Mouse (Mus musculus): ENCODE results near the gene Hadh. TPM values are rescaled to one million over a fixed set of nuclear protein-coding genes. Genes with fewer than 3 reads are reported as not detected.

Gene Hadh
- 10 to 100 TPM; 78.8 to 91.6 TPM for polyA plus RNA-seq (2017; shearing (Covaris generic))

DNA sequence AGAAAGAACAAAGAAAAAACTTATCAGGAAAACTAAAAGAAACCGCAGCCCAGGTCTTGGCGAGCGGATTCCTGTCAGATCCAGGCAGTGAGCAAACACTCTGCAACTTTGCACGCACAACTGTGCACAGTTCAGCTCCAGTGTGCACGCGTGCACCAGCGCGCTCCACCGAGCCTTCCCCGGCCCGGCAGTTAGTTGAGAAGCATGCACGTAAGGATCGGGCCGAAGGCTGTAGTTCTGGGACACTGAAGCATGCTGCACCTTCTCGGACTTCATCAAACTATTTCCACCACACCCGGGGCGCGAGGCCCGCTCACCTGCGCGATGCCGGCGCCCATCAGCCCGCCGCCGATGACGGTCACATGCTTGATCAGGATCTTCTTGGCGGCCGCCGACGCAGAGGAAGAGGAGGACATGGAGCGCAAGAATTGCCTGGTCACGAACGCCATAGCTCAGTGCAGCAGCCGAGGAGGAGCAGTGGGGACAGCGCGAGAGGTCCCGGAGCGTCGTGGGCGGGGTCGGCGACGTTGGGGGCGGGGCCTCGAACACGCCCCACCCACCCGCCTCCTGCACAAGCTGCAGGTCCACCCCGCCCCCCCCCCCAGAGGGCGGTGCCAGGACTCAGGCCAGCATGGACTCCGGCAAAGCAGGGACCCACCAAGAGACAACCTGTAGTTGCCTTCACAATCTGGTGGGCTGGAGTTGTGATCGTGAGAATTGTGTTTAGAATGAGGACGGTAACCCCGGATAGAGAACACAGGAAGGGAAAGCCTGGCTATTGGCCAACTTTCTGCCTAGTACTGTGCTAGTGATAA, at the start of gene Hadh:
TSS of gene Hadh (minus strand) at position 543 of the 815 bp plus-strand sequence.
- ATAC-seq = peak; percentile 80

DNA sequence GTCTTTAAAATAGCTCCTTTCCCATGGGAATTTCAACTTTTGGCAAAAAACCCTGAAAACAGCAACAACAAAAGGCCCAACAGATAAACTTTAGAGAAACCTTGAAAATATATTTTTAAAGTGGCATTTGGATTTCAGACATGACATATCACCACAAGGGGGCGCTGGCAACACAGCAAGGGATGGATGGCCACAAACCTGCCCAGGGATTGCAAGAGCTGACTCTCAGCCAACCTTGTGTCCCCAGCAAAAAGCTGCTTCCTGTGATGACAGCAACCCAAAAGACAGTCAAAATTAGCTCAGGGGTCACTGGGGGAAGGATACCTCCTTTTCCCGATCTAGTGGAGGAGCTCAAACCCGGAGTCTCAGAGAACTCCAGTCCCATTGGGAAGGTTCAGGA, 48.3 kb upstream of the Hadh start:
- ATAC-seq = peak; percentile 82

DNA sequence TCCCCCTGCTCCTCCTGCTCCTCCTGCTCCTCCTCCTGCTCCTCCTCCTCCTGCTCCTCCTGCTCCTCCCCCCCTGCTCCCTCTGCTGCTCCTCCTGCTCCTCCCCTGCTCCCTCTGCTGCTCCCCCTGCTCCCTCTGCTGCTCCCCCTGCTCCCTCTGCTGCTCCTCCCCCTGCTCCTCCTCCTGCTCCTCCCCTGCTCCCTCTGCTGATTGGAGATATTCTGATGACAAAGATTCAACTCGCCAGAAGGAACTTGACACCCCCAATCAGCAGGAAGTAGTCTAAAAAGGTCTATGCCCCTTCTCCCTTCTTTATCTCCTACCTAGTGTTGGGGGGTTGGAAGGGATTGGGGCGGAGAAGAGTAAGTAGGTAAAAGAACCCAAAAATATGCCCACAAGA, 46.3 kb upstream of the Hadh start:
- no peak for ATAC-seq

DNA sequence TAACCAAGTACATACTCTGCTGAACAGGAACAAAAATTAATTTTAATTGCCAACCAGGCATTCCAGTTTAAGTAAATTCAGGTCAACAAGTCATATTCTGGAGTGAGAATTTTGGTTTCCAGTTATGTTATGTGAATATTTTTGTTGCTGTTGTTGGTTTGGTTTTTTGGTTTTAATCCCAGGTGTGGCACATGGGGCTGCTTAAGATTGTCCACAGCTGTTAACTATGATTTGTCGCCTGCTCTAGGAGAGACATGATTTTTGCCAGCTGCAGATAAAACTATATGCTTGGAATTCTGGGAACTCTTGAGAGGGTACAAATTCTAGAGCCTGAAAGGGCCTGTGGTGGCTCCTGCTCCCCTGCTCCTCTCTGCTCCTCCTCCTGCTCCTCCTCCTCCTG, 45.2 kb upstream of the Hadh start:
- no peak for ATAC-seq

DNA sequence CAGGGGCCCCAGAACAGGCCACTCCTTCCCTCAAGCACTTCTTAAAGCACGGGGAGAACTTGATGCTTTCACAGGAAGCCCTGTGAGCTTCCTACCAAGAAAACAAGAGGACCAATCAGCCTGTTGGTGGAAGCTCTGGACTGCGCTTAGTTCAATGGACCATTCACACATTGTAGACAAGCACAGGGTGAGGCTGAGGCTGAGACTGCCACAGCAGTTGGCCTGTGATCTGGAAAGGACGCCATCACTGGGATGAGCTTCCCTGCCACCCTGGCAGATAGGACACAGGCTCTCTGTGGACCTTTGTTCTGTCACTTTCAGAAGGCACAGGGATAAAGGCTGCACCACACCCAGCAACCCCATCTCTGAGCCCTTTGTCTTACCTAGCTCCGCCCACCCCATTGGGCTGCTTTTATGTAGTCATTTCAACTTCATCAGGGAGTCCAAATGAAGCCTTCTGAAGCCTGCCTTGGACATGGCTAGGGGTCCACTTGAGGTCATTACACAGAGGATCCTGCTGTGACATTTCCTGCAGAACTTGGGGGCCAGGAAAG, 44.1 kb upstream of the Hadh start:
- no peak for ATAC-seq

DNA sequence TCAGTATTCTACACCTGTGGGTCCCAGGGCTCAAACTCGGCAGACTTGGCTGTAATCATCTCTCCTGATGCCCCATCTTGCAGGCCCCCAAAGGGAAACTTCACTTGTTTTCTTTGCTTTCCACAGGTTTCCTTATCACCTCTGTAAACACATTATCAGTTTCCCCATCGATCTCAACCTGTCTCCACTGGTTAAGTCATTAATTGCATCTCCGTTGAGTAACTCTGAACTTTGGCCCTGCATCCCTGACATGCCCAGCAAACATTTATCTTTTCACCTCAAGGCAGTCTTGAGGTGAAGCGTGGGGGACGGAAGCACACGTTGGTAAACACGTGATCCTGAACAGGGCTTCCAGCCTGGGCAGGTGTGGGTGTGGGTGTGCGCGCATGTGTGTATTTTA, 40.4 kb upstream of the Hadh start:
- ATAC-seq = no peak

DNA sequence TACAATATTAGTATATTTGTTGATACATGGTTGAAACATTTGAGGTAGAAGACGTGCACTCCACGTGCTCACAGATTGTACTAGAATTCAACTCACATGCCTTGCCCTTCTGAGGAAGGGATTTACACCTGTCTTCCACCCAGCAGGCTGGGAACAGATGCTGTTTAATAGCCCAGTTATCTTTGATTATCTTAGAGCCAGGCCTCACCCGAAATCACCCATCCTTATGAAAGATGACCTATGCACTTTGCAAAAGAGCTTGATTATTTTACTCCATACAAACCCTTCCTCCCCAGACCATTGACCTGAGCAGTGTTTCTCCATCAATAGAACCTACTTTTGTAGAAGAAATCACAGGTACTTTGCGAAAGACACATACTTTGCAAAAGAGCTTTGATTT, 38.7 kb upstream of the Hadh start:
- ATAC-seq = no peak

DNA sequence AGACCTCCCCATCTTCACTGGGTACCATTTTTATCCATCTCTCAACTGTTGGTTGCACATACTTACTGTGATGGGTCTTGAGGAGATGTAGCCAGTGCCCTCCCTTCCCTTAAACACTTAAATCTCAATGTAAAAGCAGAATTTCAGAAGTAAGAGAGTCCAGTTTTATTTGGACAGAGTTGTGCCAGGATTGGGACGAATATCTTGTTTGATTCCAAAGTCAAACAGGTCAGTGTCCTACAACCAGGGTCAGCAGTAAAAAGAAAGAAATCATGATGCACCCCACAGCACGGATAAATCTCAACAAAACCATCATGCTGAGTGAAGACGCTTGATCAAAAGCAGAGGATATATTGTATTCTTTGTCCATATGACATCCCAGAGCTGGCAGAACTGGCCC, 35.9 kb upstream of the Hadh start:
- ATAC-seq = no peak

DNA sequence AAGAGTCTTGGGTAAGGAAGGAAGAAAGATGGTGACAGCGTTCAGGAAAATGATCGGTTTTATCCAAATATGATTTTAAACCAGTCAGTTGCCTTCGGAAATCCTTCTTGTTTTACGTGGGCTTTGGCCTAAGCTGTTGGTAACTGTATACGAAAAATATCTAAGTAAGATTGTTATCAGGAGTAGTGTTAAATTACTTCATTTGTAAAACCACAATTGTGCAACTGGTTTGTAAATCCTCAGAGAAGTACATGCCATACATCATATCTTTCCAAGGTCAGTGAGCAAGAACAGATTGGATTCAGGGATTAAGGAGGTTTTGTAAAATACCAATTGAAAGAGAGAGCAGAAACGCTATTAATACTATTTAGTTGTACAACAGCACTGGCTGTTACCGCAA, 34.4 kb upstream of the Hadh start:
- no peak for ATAC-seq

DNA sequence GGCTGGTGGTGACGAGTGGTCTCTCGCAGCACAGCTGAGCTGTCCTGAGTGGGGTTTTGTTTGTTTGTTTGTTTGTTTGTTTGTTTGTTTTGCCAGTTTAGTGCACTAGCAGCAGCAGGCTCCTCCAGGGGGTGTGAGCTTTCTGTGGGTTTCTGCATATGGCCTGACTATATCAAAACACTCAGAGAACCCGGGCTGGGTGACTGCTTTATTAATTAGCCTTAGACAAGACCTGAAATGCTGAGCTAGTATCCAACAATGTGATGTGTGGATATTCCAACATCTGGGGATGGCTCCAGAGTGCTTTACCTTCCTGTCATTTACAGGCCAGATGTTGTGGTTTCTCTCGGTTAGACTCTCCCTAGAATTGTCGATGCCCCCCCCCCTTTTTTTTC, 31.4 kb upstream of the Hadh start:
- peak; percentile 22 for ATAC-seq

DNA sequence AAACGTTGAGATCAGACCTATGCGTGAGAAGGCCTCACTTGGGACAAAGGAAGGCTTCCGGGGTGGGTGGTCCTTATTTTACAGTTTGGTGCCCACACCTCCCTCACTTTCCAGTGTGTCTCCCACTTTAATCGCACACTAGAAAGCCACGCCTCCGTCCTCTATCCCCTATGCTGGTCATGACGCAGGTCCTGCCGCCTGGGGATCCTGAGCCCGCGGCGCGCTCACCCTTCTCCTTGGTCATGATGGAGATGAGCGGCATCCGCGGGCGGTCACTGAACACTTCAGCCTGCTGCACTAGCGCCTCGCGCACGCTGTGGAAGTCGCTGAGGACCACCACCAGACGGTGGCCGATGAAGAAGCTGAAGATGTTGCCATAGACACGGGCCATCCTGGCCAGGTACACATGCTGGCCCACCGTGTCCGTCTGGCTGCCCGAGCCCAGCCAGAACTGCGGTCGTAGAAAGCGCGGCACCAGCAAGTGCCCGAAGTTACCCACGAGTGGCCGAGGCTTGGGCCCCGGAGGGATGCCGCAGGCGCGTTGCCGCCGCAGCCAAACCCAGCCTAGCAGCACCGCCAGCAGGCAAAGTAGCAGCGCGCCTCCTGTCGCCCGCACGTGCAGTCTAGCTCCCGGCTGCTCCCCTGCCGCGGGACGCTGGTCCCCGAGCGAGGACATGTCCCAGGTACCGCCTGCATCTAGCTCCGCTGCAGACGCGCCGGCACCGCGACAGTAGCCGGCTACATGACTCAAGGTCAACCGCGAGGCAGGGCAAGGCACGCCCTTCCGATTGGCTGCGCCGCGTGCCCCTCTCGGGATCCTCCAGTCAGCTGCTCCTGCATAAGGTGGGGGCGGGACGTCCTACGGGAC, 30.8 kb upstream of the Hadh start, which contains the start of gene Cyp2u1:
TSS of gene Cyp2u1 (minus strand) at position 776 of the 868 bp plus-strand sequence.
- ATAC-seq = peak; percentile 97

DNA sequence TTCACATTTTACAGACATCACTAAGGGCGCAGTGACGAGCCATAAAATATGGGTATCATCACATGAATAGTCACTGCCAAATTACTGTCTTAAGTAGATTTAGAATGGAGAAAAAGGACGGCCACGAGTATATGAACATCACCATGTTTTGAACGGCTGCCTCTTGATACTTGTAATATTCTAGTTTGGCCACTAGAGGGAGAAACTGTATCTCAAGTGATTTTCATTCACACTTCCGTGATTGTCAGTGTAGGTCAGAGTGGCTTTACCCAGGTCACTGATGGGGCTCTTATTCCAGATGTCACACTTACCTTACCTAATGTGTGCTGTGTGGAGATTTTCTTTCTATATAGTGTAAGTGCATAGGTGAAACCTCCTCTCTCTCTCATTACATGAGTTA, 28.0 kb upstream of the Hadh start:
- ATAC-seq = peak; percentile 35

DNA sequence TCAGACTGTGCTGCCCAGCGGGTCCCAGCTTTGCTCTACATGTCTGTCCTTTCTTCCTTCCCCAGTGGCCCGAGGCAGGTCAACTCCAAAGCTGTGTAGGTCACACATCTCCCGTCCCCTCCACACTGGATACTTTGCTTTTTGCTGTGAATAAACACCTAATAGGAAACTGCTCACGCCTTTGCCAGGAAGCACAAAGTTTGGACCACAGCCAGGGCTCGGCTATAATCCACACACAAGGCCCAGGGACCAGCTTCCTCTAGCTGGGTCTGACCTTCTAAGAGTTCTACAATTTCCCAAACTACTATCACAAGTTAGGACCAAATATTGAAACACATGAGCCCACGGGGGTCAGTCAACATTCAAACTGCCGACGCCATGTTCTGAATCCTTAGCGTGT, 27.2 kb upstream of the Hadh start:
- no peak for ATAC-seq

DNA sequence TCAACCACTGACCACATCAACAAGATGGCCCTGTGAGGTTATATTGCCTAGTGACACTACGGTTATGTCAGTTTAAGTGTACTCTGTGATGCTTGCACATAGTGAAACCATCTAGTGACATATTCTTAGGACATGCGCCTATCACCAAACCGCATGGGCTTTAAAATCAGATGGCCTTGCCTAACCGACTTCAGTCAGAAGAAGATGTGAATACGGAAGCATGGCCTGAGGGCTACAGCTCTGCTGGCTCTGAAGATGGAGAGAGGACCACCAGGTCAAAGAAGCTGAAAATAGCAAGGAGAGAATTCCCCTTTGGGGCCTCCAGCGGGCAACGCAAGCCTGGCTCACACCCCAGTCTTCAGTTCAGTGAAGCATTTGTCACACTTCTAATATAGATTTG, 25.0 kb upstream of the Hadh start:
- no peak for ATAC-seq

DNA sequence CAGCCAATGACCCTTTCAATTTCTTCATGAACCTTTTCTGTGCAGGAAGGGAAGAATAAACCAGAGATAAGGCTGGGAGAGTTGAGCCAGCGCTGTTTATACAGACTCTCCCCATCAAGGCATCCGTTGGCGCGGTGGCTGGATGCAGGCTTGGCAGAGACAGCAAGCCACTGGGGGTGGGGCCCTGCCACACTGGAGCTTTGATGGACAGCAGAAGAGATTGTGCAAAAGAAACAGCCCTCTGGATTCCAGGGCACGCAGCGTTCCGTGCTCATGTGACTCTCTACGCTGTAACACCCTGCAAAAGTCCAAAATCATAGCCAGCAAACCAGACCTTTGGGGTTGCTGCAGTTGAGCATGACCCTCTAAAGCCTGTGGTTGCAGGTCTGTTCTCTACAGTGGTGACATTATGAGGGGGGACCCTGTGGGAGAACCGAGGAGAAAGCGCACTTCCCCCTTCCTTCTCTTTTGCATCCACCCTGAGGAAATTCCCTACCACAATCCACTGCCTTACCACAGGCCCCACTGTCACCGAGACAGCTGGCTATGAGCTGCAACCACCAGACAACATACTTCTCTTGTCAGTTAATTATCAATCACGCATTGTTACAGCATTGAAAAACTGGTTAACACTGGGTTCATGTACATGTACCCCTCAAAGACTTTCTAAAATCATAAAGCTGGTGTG, 23.8 kb upstream of the Hadh start:
- no peak for ATAC-seq

DNA sequence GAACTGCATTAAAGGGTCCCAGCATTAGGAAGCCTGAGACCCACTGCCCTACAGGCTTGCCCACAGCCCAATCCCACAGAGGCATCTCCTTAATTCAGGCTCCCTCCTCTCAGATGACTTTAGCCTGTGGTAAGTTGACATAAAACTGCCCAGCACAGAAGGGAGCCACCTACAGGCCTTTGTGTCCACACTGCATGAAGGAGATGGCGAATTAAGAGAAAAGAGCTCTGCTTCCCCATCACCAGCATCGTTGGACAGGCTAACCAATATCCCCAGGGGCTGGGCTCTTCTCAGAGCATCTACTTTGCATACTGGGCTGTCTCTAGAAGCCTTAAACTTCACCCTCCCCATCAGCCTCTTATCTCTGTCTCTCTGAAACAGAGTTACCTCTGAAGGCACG, 22.6 kb upstream of the Hadh start:
- no peak for ATAC-seq

DNA sequence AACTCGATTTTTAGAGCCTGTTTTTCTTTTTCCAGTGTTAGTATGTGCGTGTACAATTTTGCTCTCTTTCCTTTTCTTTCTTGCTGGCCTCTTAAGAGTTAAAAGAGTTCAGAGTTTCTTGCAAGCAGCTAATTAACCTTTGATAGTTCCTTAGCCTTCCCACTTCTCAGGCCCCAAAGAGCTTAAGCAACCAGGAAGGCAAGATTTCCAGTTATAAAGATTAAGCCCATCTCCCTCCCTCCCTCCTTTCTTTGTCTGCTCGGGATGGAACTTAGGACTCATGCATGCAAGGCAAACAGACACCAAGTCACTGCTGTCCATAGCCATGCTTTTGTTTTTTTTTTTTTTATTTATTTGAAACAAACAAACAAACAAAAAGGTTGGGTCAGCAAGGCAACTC, 21.1 kb upstream of the Hadh start:
- ATAC-seq = no peak

DNA sequence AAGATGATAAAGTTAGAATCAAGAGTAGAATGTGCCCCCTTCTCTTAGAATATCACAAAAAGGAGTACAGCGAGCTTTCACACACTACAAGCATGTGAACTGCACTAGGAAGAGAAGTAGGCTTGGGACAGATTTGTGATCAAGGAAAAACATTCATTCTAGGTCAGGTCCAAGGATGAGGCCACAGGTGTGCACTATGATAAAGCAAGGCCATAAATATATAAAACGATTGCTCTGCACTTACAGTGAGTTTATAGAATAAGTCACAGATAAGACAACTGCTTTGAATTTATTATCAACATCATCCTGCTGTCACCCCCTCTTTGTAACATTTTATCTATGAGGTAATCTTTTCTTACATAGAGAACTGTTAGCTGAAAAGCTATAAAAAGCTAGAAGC, 20.4 kb upstream of the Hadh start:
- no peak for ATAC-seq

DNA sequence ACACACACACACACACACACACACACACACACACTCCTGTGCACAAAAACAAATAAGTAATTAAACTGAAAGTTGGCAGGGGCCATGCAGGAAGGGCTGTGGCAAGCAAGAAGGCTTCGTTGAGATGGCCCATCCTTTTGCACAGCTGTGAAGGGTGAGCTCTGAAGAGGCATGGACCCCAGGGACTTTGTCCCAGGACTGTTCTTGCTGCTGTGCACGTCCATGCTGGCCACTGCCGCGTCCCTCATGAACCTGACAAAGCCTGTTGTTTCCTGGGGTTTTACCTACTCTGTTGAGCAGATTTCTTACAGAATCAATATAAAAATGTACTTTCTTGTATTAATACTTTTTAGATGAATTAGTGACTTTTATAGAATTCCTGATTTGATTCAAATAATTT, 20.0 kb upstream of the Hadh start:
- ATAC-seq = no peak

DNA sequence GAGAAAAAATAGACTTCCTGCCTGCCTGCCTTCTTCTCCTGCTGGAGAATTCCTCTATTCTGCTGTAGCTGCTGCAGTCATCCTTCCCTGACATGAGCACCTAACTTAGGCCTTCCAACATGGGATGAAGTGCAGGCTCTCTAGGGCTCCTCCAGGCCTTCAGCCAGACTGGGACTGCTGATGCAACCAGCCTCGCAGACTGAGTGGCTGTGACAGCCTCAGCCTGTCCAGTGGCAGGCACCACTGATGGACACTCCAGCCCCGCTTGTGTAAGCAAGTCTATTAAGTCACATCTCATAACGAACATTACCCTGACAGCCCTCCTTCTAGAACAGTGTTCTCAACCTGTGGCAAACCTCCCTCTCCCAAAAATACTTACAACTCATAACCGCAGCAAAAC, 2.2 kb upstream of the Hadh start:
- no peak for ATAC-seq

DNA sequence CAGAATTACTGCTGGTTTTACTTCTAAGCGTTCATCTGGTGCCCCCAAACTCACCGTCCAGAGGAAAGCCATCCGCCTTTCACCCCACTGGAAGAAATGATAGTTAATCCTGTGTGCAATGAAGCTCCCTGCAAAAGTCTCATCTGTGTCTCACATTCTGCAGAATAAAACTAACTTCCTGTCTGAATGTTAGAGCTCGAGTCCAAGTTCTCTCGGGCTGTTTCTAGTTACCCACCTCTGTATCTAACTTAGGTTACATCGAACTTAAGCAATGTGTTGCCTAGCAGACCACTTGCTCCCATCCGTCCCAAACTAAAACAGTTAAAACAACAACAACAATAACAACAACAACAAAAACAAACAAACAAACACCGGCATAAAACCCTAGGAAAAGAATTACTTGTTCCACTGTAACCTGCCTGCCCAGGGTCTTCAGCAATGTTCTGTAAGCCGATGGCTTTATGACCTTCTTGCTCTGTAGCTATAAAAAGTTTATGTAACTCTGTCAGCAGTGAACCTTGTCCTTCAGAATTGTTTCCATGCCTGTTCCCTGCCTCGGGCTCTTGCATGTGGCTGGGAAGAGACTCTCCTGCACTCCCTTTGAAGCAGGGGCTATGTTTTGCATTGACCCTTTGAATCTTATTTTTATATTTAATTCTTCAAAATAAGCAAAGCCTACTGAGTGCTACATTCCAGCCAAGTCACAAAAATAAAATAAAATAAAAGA, 636 bp upstream of the Hadh start:
- peak; percentile 59 for ATAC-seq

DNA sequence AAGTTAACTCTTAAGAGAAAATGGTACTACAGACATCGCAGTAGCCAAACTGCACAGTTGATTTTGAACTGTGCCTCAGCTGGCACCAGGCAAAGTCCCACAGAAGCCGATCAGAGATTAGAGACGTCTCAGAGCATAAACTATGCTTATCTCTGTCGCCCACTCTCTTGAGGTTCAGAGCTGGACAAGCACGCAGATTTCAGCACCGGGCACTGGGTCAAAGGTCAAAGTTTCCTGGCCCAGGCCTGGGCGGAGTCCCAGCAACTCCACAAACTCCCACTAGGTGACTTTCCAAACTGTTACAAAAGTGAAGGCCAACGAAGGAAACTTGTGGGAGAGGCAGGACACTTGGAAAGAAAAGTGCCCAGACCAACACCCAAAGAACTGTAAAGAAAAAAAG, 744 bp downstream of the Hadh start:
- no peak for ATAC-seq

Measured in CD4-positive, CD25-positive, alpha-beta regulatory T cell, adult 4 months (primary cell).